Mouse (Mus musculus) v-Abl transformed pro-B cells (cell line): ENCODE measurements around the gene Ankrd54.

ENCODE experiments used
- in situ Hi-C, 2 experiments: fragments of 400-800 bp; cut with MboI; formaldehyde crosslinking; loops; one replicate each; pipeline ENCODE4 v1.15.1; 2025; ENCODE audit not compliant: unreplicated experiment in 2 of 2

Gene Ankrd54

GRCm38 (mm10) chr15:79048186-79048585, 14.5 kb downstream of the Ankrd54 start:
- in situ Hi-C loops: no loop called here

- in situ Hi-C loops: no loop called here
Measured at GRCm38 (mm10) chr15:79044837-79045236, 17.9 kb downstream of the Ankrd54 start.

GRCm38 (mm10) chr15:79042721-79043491, 19.8 kb downstream of the Ankrd54 start:
- in situ Hi-C loops: no loop called here

- in situ Hi-C loops: no loop called here
Measured at GRCm38 (mm10) chr15:79041585-79041984, 21.1 kb downstream of the Ankrd54 start, which contains the start of gene Galr3. TSS of gene Galr3 (plus strand) at chr15:79041885.

- in situ Hi-C loops: no loop called here
Measured at GRCm38 (mm10) chr15:79040501-79041416, 21.9 kb downstream of the Ankrd54 start.

- in situ Hi-C loops: loop anchor here (5.0 to 10.0 kb wide), 3 partner anchors 33 to 122 kb away; partner anchors contain the start of genes 1700088E04Rik (in 1 of the 2) and Polr2f (in 1 of the 2)
Measured at GRCm38 (mm10) chr15:79038853-79039252, 23.8 kb downstream of the Ankrd54 start.

- in situ Hi-C loops: loop anchor here (5.0 to 10.0 kb wide), 3 partner anchors 34 to 121 kb away; partner anchors contain the start of genes 1700088E04Rik (in 1 of the 2) and Polr2f (in 1 of the 2)
Measured at GRCm38 (mm10) chr15:79038331-79038730, 24.4 kb downstream of the Ankrd54 start.

GRCm38 (mm10) chr15:79037913-79038328, 24.8 kb downstream of the Ankrd54 start:
- in situ Hi-C loops: loop anchor here (5.0 to 10.0 kb wide), 3 partner anchors 34 to 121 kb away; partner anchors contain the start of genes 1700088E04Rik (in 1 of the 2) and Polr2f (in 1 of the 2)

GRCm38 (mm10) chr15:79031908-79032307, 30.8 kb downstream of the Ankrd54 start:
- in situ Hi-C loops: loop anchor here in 1 of 2 experiments (10.0 kb wide), 1 partner anchor 113 kb away; the partner anchor contains the start of genes 1700088E04Rik and Polr2f

- in situ Hi-C loops: loop anchor here in 1 of 2 experiments (10.0 kb wide), 1 partner anchor 114 kb away; the partner anchor contains the start of genes 1700088E04Rik and Polr2f
Measured at GRCm38 (mm10) chr15:79030551-79031435, 31.9 kb downstream of the Ankrd54 start.

- in situ Hi-C loops: loop anchor here in 1 of 2 experiments (5.0 to 10.0 kb wide), 3 partner anchors 42 to 115 kb away; partner anchors contain the start of genes 1700088E04Rik, Pdxp and Polr2f
Measured at GRCm38 (mm10) chr15:79029519-79030241, 33.0 kb downstream of the Ankrd54 start.

GRCm38 (mm10) chr15:79028823-79029484, 33.7 kb downstream of the Ankrd54 start:
- in situ Hi-C loops: loop anchor here in 1 of 2 experiments (5.0 to 10.0 kb wide), 2 partner anchors 42 to 114 kb away; partner anchors contain the start of gene Pdxp

GRCm38 (mm10) chr15:79028237-79028738, 34.4 kb downstream of the Ankrd54 start, which contains the start of gene H1f0:
TSS of gene H1f0 (plus strand) at chr15:79028450.
- in situ Hi-C loops: loop anchor here in 1 of 2 experiments (5.0 to 10.0 kb wide), 2 partner anchors 41 to 113 kb away; partner anchors contain the start of gene Pdxp

GRCm38 (mm10) chr15:79027291-79028205, 35.1 kb downstream of the Ankrd54 start:
- in situ Hi-C loops: loop anchor here in 1 of 2 experiments (5.0 to 10.0 kb wide), 2 partner anchors 40 to 113 kb away; partner anchors contain the start of gene Pdxp

GRCm38 (mm10) chr15:79026511-79027290, 36.0 kb downstream of the Ankrd54 start:
- in situ Hi-C loops: loop anchor here in 1 of 2 experiments (5.0 to 10.0 kb wide), 2 partner anchors 39 to 112 kb away; partner anchors contain the start of gene Pdxp
